Mouse (Mus musculus): ENCODE results near the gene Ctrc.

Ctrc gene

GRCm38 (mm10) chr4:141818861-141819260, 27.3 kb downstream of the Ctrc start:
- no peak for DNase-seq

- no peak for DNase-seq
Measured at GRCm38 (mm10) chr4:141817706-141818105, 28.5 kb downstream of the Ctrc start.

GRCm38 (mm10) chr4:141816776-141817655, 29.1 kb downstream of the Ctrc start:
- no peak for DNase-seq

- DNase-seq = no peak
Measured at GRCm38 (mm10) chr4:141816267-141816666, 29.9 kb downstream of the Ctrc start.

- no peak for DNase-seq
Measured at GRCm38 (mm10) chr4:141811375-141811774, 34.8 kb downstream of the Ctrc start.

GRCm38 (mm10) chr4:141810975-141811374, 35.2 kb downstream of the Ctrc start:
- DNase-seq = no peak

- DNase-seq = peak; percentile 22 to 32
Measured at GRCm38 (mm10) chr4:141809850-141810464, 36.2 kb downstream of the Ctrc start.

- no peak for DNase-seq
Measured at GRCm38 (mm10) chr4:141805886-141806285, 40.3 kb downstream of the Ctrc start.

- DNase-seq = no peak
Measured at GRCm38 (mm10) chr4:141804105-141804504, 42.1 kb downstream of the Ctrc start.

GRCm38 (mm10) chr4:141797545-141797944, 48.6 kb downstream of the Ctrc start:
- DNase-seq = no peak

GRCm38 (mm10) chr4:141796954-141797353, 49.2 kb downstream of the Ctrc start:
- DNase-seq = no peak

- DNase-seq = no peak
Measured at GRCm38 (mm10) chr4:141796356-141796755, 49.8 kb downstream of the Ctrc start.

- DNase-seq = no peak
Measured at GRCm38 (mm10) chr4:141794152-141794535, 52.0 kb downstream of the Ctrc start.

- peak; percentile 96 to 98 for DNase-seq
Measured at GRCm38 (mm10) chr4:141793282-141794151, 52.6 kb downstream of the Ctrc start, which contains the start of gene Casp9. Casp9 (plus strand) TSS chr4:141793612.

- DNase-seq = no peak
Measured at GRCm38 (mm10) chr4:141792554-141793281, 53.4 kb downstream of the Ctrc start.

GRCm38 (mm10) chr4:141791951-141792350, 54.2 kb downstream of the Ctrc start:
- DNase-seq = no peak

- no peak for DNase-seq
Measured at GRCm38 (mm10) chr4:141791486-141791885, 54.7 kb downstream of the Ctrc start.

GRCm38 (mm10) chr4:141790524-141790990, 55.6 kb downstream of the Ctrc start, which contains the start of gene Dnajc16:
Dnajc16 (minus strand) TSS chr4:141790931.
- peak; percentile 94 to 96 for DNase-seq

- DNase-seq = no peak
Measured at GRCm38 (mm10) chr4:141789564-141790218, 56.5 kb downstream of the Ctrc start.

GRCm38 (mm10) chr4:141787462-141787861, 58.7 kb downstream of the Ctrc start:
- no peak for DNase-seq

GRCm38 (mm10) chr4:141787046-141787445, 59.1 kb downstream of the Ctrc start:
- DNase-seq = no peak

GRCm38 (mm10) chr4:141786141-141786540, 60.0 kb downstream of the Ctrc start:
- DNase-seq = no peak

All from thymus, postnatal 36 days (tissue).